Mouse (Mus musculus) hindbrain, embryonic 16.5 days (tissue): ENCODE results near the gene Elavl2. TPM values are rescaled to one million over a fixed set of nuclear protein-coding genes. Genes with fewer than 3 reads are reported as not detected.

Experiments used
- ATAC-seq: fragments of 200-750 bp; cut with Nextera tagmentation; 2 replicates; pipeline ENCODE4 v1.8.0; 2017; ENCODE audit warnings: moderate TSS enrichment, moderate library complexity
- H3K27ac ChIP-seq: fragments of 300-500 bp; sonication (generic); 2 replicates; pipeline ENCODE4 v1.5.1; 2014; ENCODE audit warnings: low read depth, mild to moderate bottlenecking, control low read depth, low read length, moderate library complexity
- H3K27me3 ChIP-seq: fragments of 300-500 bp; sonication (generic); replicated peaks from 2 replicates; pipeline ENCODE4 v1.6.1; 2014; ENCODE audit warnings: low read length; ENCODE audit not compliant: control insufficient read depth, insufficient read depth
- H3K36me3 ChIP-seq: fragments of 300-500 bp; sonication (generic); 2 replicates; pipeline ENCODE4 v1.6.1; 2014; ENCODE audit warnings: mild to moderate bottlenecking, low read length, moderate library complexity, mixed read lengths; ENCODE audit not compliant: control insufficient read depth, insufficient read depth
- H3K4me1 ChIP-seq: fragments of 300-500 bp; sonication (generic); 2 replicates; pipeline ENCODE4 v1.6.1; 2014; ENCODE audit warnings: low read depth, low read length; ENCODE audit not compliant: control insufficient read depth, insufficient read depth
- H3K4me2 ChIP-seq: fragments of 300-500 bp; sonication (generic); 2 replicates; pipeline ENCODE4 v1.6.1; 2014; ENCODE audit warnings: mild to moderate bottlenecking, low read length, control low read depth, moderate library complexity
- H3K4me3 ChIP-seq: fragments of 300-500 bp; sonication (generic); 2 replicates; pipeline ENCODE4 v1.5.1; 2014; ENCODE audit warnings: mild to moderate bottlenecking, low read length, control low read depth, moderate library complexity
- H3K9ac ChIP-seq: fragments of 300-500 bp; sonication (generic); 2 replicates; pipeline ENCODE4 v1.6.1; 2014; ENCODE audit warnings: low read depth, mild to moderate bottlenecking, control low read depth, low read length, moderate library complexity
- H3K9me3 ChIP-seq: fragments of 300-500 bp; sonication (generic); 2 replicates; pipeline ENCODE4 v1.6.1; 2014; ENCODE audit warnings: mild to moderate bottlenecking, low read length, moderate library complexity; ENCODE audit not compliant: control insufficient read depth
- WGBS: fragments of 180-500 bp; shearing (Covaris S2); extraction: QIAGEN DNeasy Blood & Tissue Kit; methylation state at CpG from one replicate; pipeline ENCODE4 v1.1.7; 2014; 5-methylcytosine and 5-hydroxymethylcytosine counted together
- polyA plus RNA-seq: library from polyadenylated mRNA; unstranded; fragments of >200 nt; fragmentation: Nextera tagmentation; extraction: Ambion mirVana; gene quantifications from 2 replicates; pipeline ENCODE4 v1.2.1, GENCODE M21; 2015

Elavl2 gene
- polyA plus RNA-seq, 1 experiment from 2014 or later: 148 TPM

GRCm38 (mm10) chr4:91236976-91237375, 163.6 kb downstream of the Elavl2 start:
- ATAC-seq: peak; percentile 51
- no peak overlapping the region for H3K4me3 ChIP-seq

DNA sequence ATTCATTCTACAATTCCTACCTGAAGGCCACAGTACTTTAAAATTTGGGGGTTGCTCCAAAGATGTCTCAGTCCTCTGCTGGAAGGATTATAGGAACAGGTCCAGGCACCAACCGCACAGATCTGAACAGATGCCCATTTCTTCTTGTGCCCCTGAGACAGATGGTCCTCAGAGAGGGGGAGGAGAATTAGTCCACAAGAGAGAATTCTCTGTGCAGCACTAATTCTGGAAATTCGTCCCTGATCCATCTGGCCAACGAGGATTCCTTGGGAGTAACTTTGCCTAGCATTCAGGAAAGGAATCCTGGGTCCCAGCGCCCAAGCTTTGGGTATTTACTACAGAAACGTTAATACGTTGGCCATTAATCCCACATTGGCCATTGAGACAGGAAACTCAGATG, 165.6 kb downstream of the Elavl2 start:
- Histone ChIP-seq H3K4me2 (no peak overlapping the region), H3K27ac (no peak overlapping the region), H3K27me3 (no peaks in the 10 kb centered on the region), H3K4me1 (peaks cover 4% of the 10 kb centered on the region), H3K9ac (no peak overlapping the region), H3K36me3 (0 out of 2 replicates have a peak, but pooled peaks cover 5% of the 10 kb centered on the region), H3K4me3 (no peak overlapping the region), H3K9me3 (no peaks in the 10 kb centered on the region)
- 76% methylated on average over 6 of the region's 6 CpGs for WGBS
- no peak for ATAC-seq

More at GRCm38 (mm10) chr4:91236976-91237375, 163.6 kb downstream of the Elavl2 start:
- Histone ChIP-seq H3K9me3 (no peaks in the 10 kb centered on the region), H3K9ac (no peak overlapping the region), H3K4me2 (no peak overlapping the region), H3K36me3 (0 out of 2 replicates have a peak, but pooled peaks cover 3% of the 10 kb centered on the region), H3K27ac (0 out of 2 replicates have a peak overlapping the region, but pooled peaks have one; percentile 4), H3K4me1 (no peaks in the 10 kb centered on the region; the same call in 1 of the 2 replicates), H3K27me3 (no peaks in the 10 kb centered on the region)
- whole genome bisulfite sequencing: 25% methylated on average over 7 of the region's 7 CpGs

DNA sequence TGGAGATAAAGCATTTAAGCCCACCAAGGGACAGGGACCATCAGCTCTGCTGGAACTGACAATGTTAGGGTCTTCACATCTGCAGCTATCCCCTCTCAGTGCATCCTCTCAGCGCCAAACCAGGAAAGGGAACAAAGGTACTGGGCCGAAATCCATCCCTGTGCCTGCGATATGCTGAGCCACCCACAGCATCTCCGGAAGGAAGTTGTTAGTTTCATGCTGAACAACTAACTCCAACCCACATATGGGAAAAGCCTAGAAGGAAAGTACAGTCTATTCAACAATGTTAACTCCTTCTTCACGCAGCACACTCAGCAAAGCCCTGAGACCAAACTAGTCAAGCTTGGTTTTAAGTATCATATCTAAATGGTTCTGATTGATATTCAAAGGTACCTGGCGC, 167.0 kb downstream of the Elavl2 start:
- no peak overlapping the region for H3K9ac ChIP-seq
- peaks cover 4% of the 10 kb centered on the region for H3K4me1 ChIP-seq
- H3K27me3 ChIP-seq: no peaks in the 10 kb centered on the region
- H3K4me2 ChIP-seq: no peak overlapping the region
- no peak overlapping the region for H3K4me3 ChIP-seq
- no peak overlapping the region for H3K27ac ChIP-seq
- 96% methylated on average over 6 of the region's 6 CpGs for WGBS
- H3K36me3 ChIP-seq: peaks cover 6% of the 10 kb centered on the region; the same call in 1 of the 2 replicates
- no peaks in the 10 kb centered on the region for H3K9me3 ChIP-seq
- ATAC-seq: no peak

GRCm38 (mm10) chr4:91230439-91230863, 170.1 kb downstream of the Elavl2 start:
- 74% methylated on average over 1 of the region's 1 CpGs for WGBS
- Histone ChIP-seq H3K4me2 (no peak overlapping the region), H3K4me1 (peaks cover 4% of the 10 kb centered on the region; the same call in 1 of the 2 replicates), H3K4me3 (no peak overlapping the region), H3K36me3 (peaks cover 24% of the 10 kb centered on the region), H3K27ac (no peak overlapping the region), H3K9me3 (no peaks in the 10 kb centered on the region), H3K9ac (no peak overlapping the region), H3K27me3 (no peaks in the 10 kb centered on the region)
- ATAC-seq: no peak

DNA sequence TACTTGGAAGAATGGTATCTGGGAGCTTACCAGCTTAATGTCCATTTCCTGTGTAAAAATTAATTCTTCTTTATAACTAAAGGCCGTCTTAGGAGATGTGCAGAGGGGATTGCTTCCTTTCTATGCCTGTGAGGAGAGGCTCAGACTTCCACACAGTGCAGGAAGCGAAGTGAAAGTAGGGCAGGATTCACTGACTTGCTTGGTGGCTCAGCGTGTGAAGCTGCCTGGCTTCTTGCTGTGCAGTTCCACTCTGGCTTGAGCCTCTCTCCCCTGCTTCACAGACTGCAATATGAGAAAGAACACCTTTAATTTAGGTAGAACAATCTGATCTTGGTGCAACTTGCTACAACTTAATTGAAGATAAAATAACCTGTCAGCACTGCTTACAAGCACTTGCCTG, 172.2 kb downstream of the Elavl2 start:
- Histone ChIP-seq H3K9me3 (no peaks in the 10 kb centered on the region), H3K4me2 (no peak overlapping the region), H3K27me3 (no peaks in the 10 kb centered on the region), H3K9ac (no peak overlapping the region), H3K4me1 (peaks cover 4% of the 10 kb centered on the region; the same call in 1 of the 2 replicates), H3K36me3 (peaks cover 23% of the 10 kb centered on the region), H3K4me3 (no peak overlapping the region), H3K27ac (no peak overlapping the region; the same call in 1 of the 2 replicates)
- ATAC-seq: no peak
- WGBS: 91% methylated on average over 3 of the region's 3 CpGs

DNA sequence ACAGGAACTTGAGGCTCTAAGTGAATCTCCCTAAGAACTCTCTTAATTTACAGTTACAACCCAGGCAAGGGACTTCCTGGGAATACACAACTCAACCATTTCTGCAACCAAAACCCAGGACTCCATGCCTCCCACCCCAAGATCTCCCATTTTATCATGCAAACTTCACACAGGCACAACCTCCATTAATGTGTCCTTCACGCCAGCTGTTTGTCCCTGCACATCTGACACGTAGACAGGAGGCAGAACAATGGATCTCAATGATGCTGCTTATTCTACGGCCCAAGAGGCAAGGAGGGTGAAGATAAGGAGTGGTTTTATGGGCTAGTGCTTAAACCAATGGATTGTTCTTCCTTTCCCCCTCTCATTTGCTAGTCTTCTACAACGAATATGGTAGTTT, 176.8 kb downstream of the Elavl2 start:
- Histone ChIP-seq H3K27me3 (no peaks in the 10 kb centered on the region), H3K9ac (no peak overlapping the region), H3K4me2 (no peak overlapping the region), H3K9me3 (no peaks in the 10 kb centered on the region), H3K4me3 (no peak overlapping the region), H3K27ac (no peak overlapping the region), H3K4me1 (no peaks in the 10 kb centered on the region), H3K36me3 (peaks cover 22% of the 10 kb centered on the region)
- ATAC-seq: no peak
- 89% methylated on average over 4 of the region's 4 CpGs for WGBS

- Histone ChIP-seq H3K27ac (no peak overlapping the region), H3K27me3 (no peaks in the 10 kb centered on the region), H3K4me1 (no peaks in the 10 kb centered on the region), H3K4me2 (no peak overlapping the region), H3K9ac (no peak overlapping the region), H3K4me3 (no peak overlapping the region), H3K36me3 (0 out of 2 replicates have a peak, but pooled peaks cover 4% of the 10 kb centered on the region), H3K9me3 (no peaks in the 10 kb centered on the region)
- WGBS: 56% methylated on average over 3 of the region's 3 CpGs
- ATAC-seq: no peak
Measured at GRCm38 (mm10) chr4:91219322-91219721, 181.3 kb downstream of the Elavl2 start.

DNA sequence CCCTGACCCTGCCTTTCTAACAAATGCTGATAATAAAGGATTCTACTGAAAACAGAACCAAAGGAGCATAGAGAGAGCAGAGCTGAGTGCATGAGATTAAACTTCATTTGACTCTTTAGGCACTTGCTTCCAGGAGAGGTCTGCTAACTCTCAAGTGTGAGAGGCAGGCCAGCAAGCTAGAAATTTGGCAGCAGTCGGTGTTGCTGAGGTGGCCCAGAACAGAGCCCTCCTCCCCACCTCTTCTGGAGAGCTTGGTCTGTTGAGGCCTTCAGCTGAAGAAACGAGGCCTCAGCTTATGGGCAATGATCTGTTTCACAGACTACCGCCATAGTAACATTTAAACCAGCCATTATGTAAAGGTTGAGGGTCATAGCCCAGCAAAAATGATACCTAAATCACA, 186.7 kb downstream of the Elavl2 start:
- Histone ChIP-seq H3K27ac (no peak overlapping the region), H3K9ac (no peak overlapping the region), H3K27me3 (no peaks in the 10 kb centered on the region), H3K4me1 (no peaks in the 10 kb centered on the region), H3K4me2 (no peak overlapping the region), H3K4me3 (no peak overlapping the region), H3K9me3 (no peaks in the 10 kb centered on the region), H3K36me3 (peaks cover 6% of the 10 kb centered on the region)
- no peak for ATAC-seq
- 78% methylated on average over 3 of the region's 3 CpGs for WGBS

GRCm38 (mm10) chr4:91208415-91209292, 191.9 kb downstream of the Elavl2 start:
- Histone ChIP-seq H3K27me3 (no peaks in the 10 kb centered on the region), H3K9me3 (no peaks in the 10 kb centered on the region), H3K36me3 (peaks cover 3% of the 10 kb centered on the region), H3K9ac (no peak overlapping the region), H3K4me2 (no peak overlapping the region), H3K4me1 (no peaks in the 10 kb centered on the region), H3K4me3 (no peak overlapping the region), H3K27ac (no peak overlapping the region)
- no peak for ATAC-seq
- WGBS: 76% methylated on average over 6 of the region's 6 CpGs
